Mouse (Mus musculus) embryonic facial prominence, embryonic 11.5 days (tissue): ENCODE data around the gene Adap1. TPM values are rescaled to one million over a fixed set of nuclear protein-coding genes. Genes with fewer than 3 reads are reported as not detected.

Source experiments
- ATAC-seq: fragments of 200-750 bp; cut with Nextera tagmentation; replicated peaks from 2 replicates; pipeline ENCODE4 v1.8.0; 2017; ENCODE audit warnings: low read depth; ENCODE audit not compliant: insufficient number of reproducible peaks, low FRiP score, low TSS enrichment
- DNase-seq: peaks from one replicate; pipeline ENCODE4 v3.0.0-alpha.2; 2015; ENCODE audit warnings: low spot score
- H3K27ac ChIP-seq: fragments of 300-500 bp; sonication (generic); replicated peaks from 2 replicates; pipeline ENCODE4 v1.5.1; 2014; ENCODE audit warnings: mild to moderate bottlenecking, low read depth, low read length, control low read depth
- H3K27me3 ChIP-seq: fragments of 300-500 bp; sonication (generic); 2 replicates; pipeline ENCODE4 v1.6.1; 2014; ENCODE audit warnings: mild to moderate bottlenecking, low read length, moderate library complexity, mixed read lengths; ENCODE audit not compliant: control insufficient read depth, insufficient read depth
- H3K36me3 ChIP-seq: fragments of 300-500 bp; sonication (generic); replicated peaks from 2 replicates; pipeline ENCODE4 v1.6.1; 2014; ENCODE audit warnings: low read depth, mild to moderate bottlenecking, low read length, moderate library complexity, mixed read lengths; ENCODE audit not compliant: control insufficient read depth, insufficient read depth
- H3K4me1 ChIP-seq: fragments of 300-500 bp; sonication (generic); 2 replicates; pipeline ENCODE4 v1.6.1; 2014; ENCODE audit warnings: low read length, mixed read lengths; ENCODE audit not compliant: control insufficient read depth, insufficient read depth
- H3K4me2 ChIP-seq: fragments of 300-500 bp; sonication (generic); 2 replicates; pipeline ENCODE4 v1.6.1; 2014; ENCODE audit warnings: low read depth, mild to moderate bottlenecking, control low read depth, low read length, moderate library complexity
- H3K4me3 ChIP-seq: fragments of 300-500 bp; sonication (generic); 2 replicates; pipeline ENCODE4 v1.5.1; 2014; ENCODE audit warnings: low read depth, low read length, control low read depth
- H3K9ac ChIP-seq: fragments of 300-500 bp; sonication (generic); replicated peaks from 2 replicates; pipeline ENCODE4 v1.6.1; 2014; ENCODE audit warnings: mild to moderate bottlenecking, control low read depth, low read length
- H3K9me3 ChIP-seq: fragments of 300-500 bp; sonication (generic); replicated peaks from 2 replicates; pipeline ENCODE4 v1.6.1; 2016; ENCODE audit warnings: mild to moderate bottlenecking, low read length, inconsistent platforms, mixed read lengths; ENCODE audit not compliant: control insufficient read depth
- WGBS: fragments of 180-500 bp; shearing (Covaris S2); extraction: QIAGEN DNeasy Blood & Tissue Kit; methylation state at CpG from one replicate; pipeline ENCODE4 v1.1.7; 2014; 5-methylcytosine and 5-hydroxymethylcytosine counted together
- polyA plus RNA-seq: library from polyadenylated mRNA; unstranded; fragments of >200 nt; fragmentation: Nextera tagmentation; extraction: Ambion mirVana; gene quantifications from 2 replicates; pipeline ENCODE4 v1.2.1, GENCODE M21; 2014

The Adap1 gene
- polyA plus RNA-seq, 1 experiment from 2014 or later: 1.7 TPM

GRCm38 (mm10) chr5:139270806-139271521 lies 54.5 kb downstream of the Adap1 start:
- DNase-seq (no peak), ATAC-seq (no peak)
- no peaks in the 10 kb centered on the region for H3K9me3 ChIP-seq
- no peak overlapping the region for H3K4me3 ChIP-seq
- no peak overlapping the region for H3K27ac ChIP-seq
- WGBS: 71% methylated on average over 16 of the region's 16 CpGs
- no peak overlapping the region for H3K9ac ChIP-seq
- H3K27me3 ChIP-seq: no peaks in the 10 kb centered on the region
- H3K36me3 ChIP-seq: peaks cover 12% of the 10 kb centered on the region
- H3K4me1 ChIP-seq: no peaks in the 10 kb centered on the region
- no peak overlapping the region for H3K4me2 ChIP-seq

- Histone ChIP-seq H3K27ac (no peak overlapping the region), H3K36me3 (peaks cover 23% of the 10 kb centered on the region), H3K4me3 (no peak overlapping the region), H3K9ac (no peak overlapping the region), H3K9me3 (no peaks in the 10 kb centered on the region), H3K4me2 (no peak overlapping the region), H3K27me3 (no peaks in the 10 kb centered on the region), H3K4me1 (no peaks in the 10 kb centered on the region)
- ATAC-seq (no peak), DNase-seq (no peak)
- 95% methylated on average over 4 of the region's 4 CpGs for WGBS
Measured at GRCm38 (mm10) chr5:139267661-139268060, 57.8 kb downstream of the Adap1 start.

- whole genome bisulfite sequencing: 91% methylated on average over 4 of the region's 4 CpGs
Measured at GRCm38 (mm10) chr5:139261403-139261802, 64.0 kb downstream of the Adap1 start.

GRCm38 (mm10) chr5:139259853-139260252 lies 65.6 kb downstream of the Adap1 start:
- Histone ChIP-seq H3K4me2 (no peak overlapping the region), H3K9me3 (no peaks in the 10 kb centered on the region), H3K27me3 (no peaks in the 10 kb centered on the region), H3K4me3 (no peak overlapping the region), H3K9ac (no peak overlapping the region), H3K27ac (no peak overlapping the region), H3K36me3 (peaks cover 10% of the 10 kb centered on the region), H3K4me1 (no peaks in the 10 kb centered on the region)
- no peak for ATAC-seq
- no peak for DNase-seq
- WGBS: 88% methylated on average over 5 of the region's 5 CpGs

More at GRCm38 (mm10) chr5:139261403-139261802, 64.0 kb downstream of the Adap1 start:
- DNase-seq: no peak
- Histone ChIP-seq H3K27me3 (no peaks in the 10 kb centered on the region), H3K36me3 (peaks cover 16% of the 10 kb centered on the region), H3K4me2 (no peak overlapping the region), H3K9me3 (no peaks in the 10 kb centered on the region), H3K4me3 (no peak overlapping the region), H3K27ac (no peak overlapping the region), H3K4me1 (no peaks in the 10 kb centered on the region), H3K9ac (no peak overlapping the region)
- no peak for ATAC-seq

- Histone ChIP-seq H3K27ac (no peak overlapping the region), H3K9ac (no peak overlapping the region), H3K4me3 (no peak overlapping the region), H3K4me2 (no peak overlapping the region), H3K4me1 (peaks cover 2% of the 10 kb centered on the region), H3K36me3 (peaks cover 2% of the 10 kb centered on the region), H3K27me3 (no peaks in the 10 kb centered on the region), H3K9me3 (no peaks in the 10 kb centered on the region)
- ATAC-seq: no peak
- DNase-seq: no peak
- WGBS: 91% methylated on average over 8 of the region's 8 CpGs
Measured at GRCm38 (mm10) chr5:139258371-139259035, 66.9 kb downstream of the Adap1 start.

GRCm38 (mm10) chr5:139257818-139258217 lies 67.6 kb downstream of the Adap1 start:
- Histone ChIP-seq H3K4me3 (no peak overlapping the region), H3K4me1 (peaks cover 6% of the 10 kb centered on the region), H3K9ac (no peak overlapping the region), H3K27ac (no peak overlapping the region), H3K36me3 (peaks cover 2% of the 10 kb centered on the region), H3K27me3 (no peaks in the 10 kb centered on the region), H3K4me2 (no peak overlapping the region), H3K9me3 (no peaks in the 10 kb centered on the region)
- 85% methylated on average over 4 of the region's 4 CpGs for WGBS
- ATAC-seq: no peak
- DNase-seq: no peak

GRCm38 (mm10) chr5:139257265-139257664 lies 68.2 kb downstream of the Adap1 start:
- WGBS: 100% methylated on average over 1 of the region's 1 CpGs
- Histone ChIP-seq H3K4me2 (no peak overlapping the region), H3K27ac (no peak overlapping the region), H3K4me1 (peaks cover 6% of the 10 kb centered on the region), H3K9ac (no peak overlapping the region), H3K4me3 (no peak overlapping the region), H3K36me3 (no peaks in the 10 kb centered on the region), H3K9me3 (no peaks in the 10 kb centered on the region), H3K27me3 (no peaks in the 10 kb centered on the region)
- ATAC-seq (no peak), DNase-seq (no peak)

- Histone ChIP-seq H3K4me1 (peaks cover 6% of the 10 kb centered on the region), H3K4me2 (no peak overlapping the region), H3K36me3 (no peaks in the 10 kb centered on the region), H3K27ac (no peak overlapping the region), H3K9me3 (no peaks in the 10 kb centered on the region), H3K4me3 (no peak overlapping the region), H3K9ac (no peak overlapping the region), H3K27me3 (no peaks in the 10 kb centered on the region)
- ATAC-seq (no peak), DNase-seq (no peak)
- WGBS: 89% methylated on average over 3 of the region's 3 CpGs
Measured at GRCm38 (mm10) chr5:139256211-139256765, 69.1 kb downstream of the Adap1 start.
